Mouse (Mus musculus): ENCODE data around the gene Asgr2. TPM values are rescaled to one million over a fixed set of nuclear protein-coding genes. Genes with fewer than 3 reads are reported as not detected.

Asgr2 gene
- polyA plus RNA-seq, 1 experiment from 2014 or later: not detected

Other genes starting within 250 kb of the Asgr2 start
- 41.3 and 51.9 TPM in 2 replicates for gene Plscr3, start 246.3 kb upstream of the Asgr2 start, polyA plus RNA-seq (2014; fragmentation: Nextera tagmentation; extraction: Ambion mirVana)
- not detected in 2 replicates for gene Tnk1, start 233.9 kb upstream of the Asgr2 start, polyA plus RNA-seq (2014; fragmentation: Nextera tagmentation; extraction: Ambion mirVana)
- not detected in 2 replicates for gene Tmem95, start 214.6 kb upstream of the Asgr2 start, polyA plus RNA-seq (2014; fragmentation: Nextera tagmentation; extraction: Ambion mirVana)
- gene Kctd11, start 211.2 kb upstream of the Asgr2 start, polyA plus RNA-seq (2014; fragmentation: Nextera tagmentation; extraction: Ambion mirVana): 0.74 and 1.0 TPM in 2 replicates
- 0.17 and 0.30 TPM in 2 replicates for gene Acap1, start 197.1 kb upstream of the Asgr2 start, polyA plus RNA-seq (2014; fragmentation: Nextera tagmentation; extraction: Ambion mirVana)
- 9.4 and 13.0 TPM in 2 replicates for gene 2810408A11Rik, start 191.7 kb upstream of the Asgr2 start, polyA plus RNA-seq (2014; fragmentation: Nextera tagmentation; extraction: Ambion mirVana)
- gene Neurl4, start 191.6 kb upstream of the Asgr2 start, polyA plus RNA-seq (2014; fragmentation: Nextera tagmentation; extraction: Ambion mirVana): 27.5 and 29.0 TPM in 2 replicates
- gene Gps2, start 178.8 kb upstream of the Asgr2 start, polyA plus RNA-seq (2014; fragmentation: Nextera tagmentation; extraction: Ambion mirVana): 56.4 and 62.4 TPM in 2 replicates
- gene Eif5a, start 170.7 kb upstream of the Asgr2 start, polyA plus RNA-seq (2014; fragmentation: Nextera tagmentation; extraction: Ambion mirVana): 1,083 and 1,099 TPM in 2 replicates
- gene Ybx2, start 156.8 kb upstream of the Asgr2 start, polyA plus RNA-seq (2014; fragmentation: Nextera tagmentation; extraction: Ambion mirVana): 4.3 and 10.4 TPM in 2 replicates
- gene Slc2a4, start 144.5 kb upstream of the Asgr2 start, polyA plus RNA-seq (2014; fragmentation: Nextera tagmentation; extraction: Ambion mirVana): 2.2 and 4.5 TPM in 2 replicates
- gene Cldn7, start 127.9 kb upstream of the Asgr2 start, polyA plus RNA-seq (2014; fragmentation: Nextera tagmentation; extraction: Ambion mirVana): 0.20 TPM in 1 of 2 replicates, not detected in the other
- 24.4 and 39.0 TPM in 2 replicates for gene Ctdnep1, start 111.5 kb upstream of the Asgr2 start, polyA plus RNA-seq (2014; fragmentation: Nextera tagmentation; extraction: Ambion mirVana)
- 162 and 193 TPM in 2 replicates for gene Elp5, start 110.1 kb upstream of the Asgr2 start, polyA plus RNA-seq (2014; fragmentation: Nextera tagmentation; extraction: Ambion mirVana)
- 616 and 626 TPM in 2 replicates for gene Gabarap, start 101.5 kb upstream of the Asgr2 start, polyA plus RNA-seq (2014; fragmentation: Nextera tagmentation; extraction: Ambion mirVana)
- gene Phf23, start 96.9 kb upstream of the Asgr2 start, polyA plus RNA-seq (2014; fragmentation: Nextera tagmentation; extraction: Ambion mirVana): 41.3 and 48.9 TPM in 2 replicates
- 22.9 and 23.0 TPM in 2 replicates for gene Dvl2, start 92.0 kb upstream of the Asgr2 start, polyA plus RNA-seq (2014; fragmentation: Nextera tagmentation; extraction: Ambion mirVana)
- 43.2 and 49.6 TPM in 2 replicates for gene Acadvl, start 77.2 kb upstream of the Asgr2 start, polyA plus RNA-seq (2014; fragmentation: Nextera tagmentation; extraction: Ambion mirVana)
- 33.1 and 41.0 TPM in 2 replicates for gene Dlg4, start 75.7 kb upstream of the Asgr2 start, polyA plus RNA-seq (2014; fragmentation: Nextera tagmentation; extraction: Ambion mirVana)
- 0.26 and 1.4 TPM in 2 replicates for gene Asgr1, start 38.6 kb upstream of the Asgr2 start, polyA plus RNA-seq (2014; fragmentation: Nextera tagmentation; extraction: Ambion mirVana)
- 0.75 TPM in 1 of 2 replicates, not detected in the other for gene Mgl2, start 37.7 kb downstream of the Asgr2 start, polyA plus RNA-seq (2014; fragmentation: Nextera tagmentation; extraction: Ambion mirVana)
- 1.4 TPM in 1 of 2 replicates, not detected in the other for gene Clec10a, start 63.6 kb downstream of the Asgr2 start, polyA plus RNA-seq (2014; fragmentation: Nextera tagmentation; extraction: Ambion mirVana)
- 1.5 and 3.2 TPM in 2 replicates for gene Slc16a11, start 120.1 kb downstream of the Asgr2 start, polyA plus RNA-seq (2014; fragmentation: Nextera tagmentation; extraction: Ambion mirVana)
- 10.0 and 10.7 TPM in 2 replicates for gene Slc16a13, start 128.4 kb downstream of the Asgr2 start, polyA plus RNA-seq (2014; fragmentation: Nextera tagmentation; extraction: Ambion mirVana)
- 2.5 and 4.4 TPM in 2 replicates for gene Bcl6b, start 137.2 kb downstream of the Asgr2 start, polyA plus RNA-seq (2014; fragmentation: Nextera tagmentation; extraction: Ambion mirVana)
- gene 0610010K14Rik, start 145.3 kb downstream of the Asgr2 start, polyA plus RNA-seq (2014; fragmentation: Nextera tagmentation; extraction: Ambion mirVana): 171 and 205 TPM in 2 replicates
- gene Gm21988, start 147.2 kb downstream of the Asgr2 start, polyA plus RNA-seq (2014; fragmentation: Nextera tagmentation; extraction: Ambion mirVana): 13.4 and 16.3 TPM in 2 replicates
- 321 and 350 TPM in 2 replicates for gene Rnasek, start 147.2 kb downstream of the Asgr2 start, polyA plus RNA-seq (2014; fragmentation: Nextera tagmentation; extraction: Ambion mirVana)
- gene Alox12, start 162.7 kb downstream of the Asgr2 start, polyA plus RNA-seq (2014; fragmentation: Nextera tagmentation; extraction: Ambion mirVana): 0.11 and 0.33 TPM in 2 replicates
- gene Alox12e, start 230.0 kb downstream of the Asgr2 start, polyA plus RNA-seq (2014; fragmentation: Nextera tagmentation; extraction: Ambion mirVana): not detected in 2 replicates